Mouse (Mus musculus): ENCODE results near the gene Coq7.

Gene Coq7

GRCm38 (mm10) chr7:118483996-118484395 is 49.2 kb downstream of the Coq7 start:
- no peak for TF ChIP-seq GATA4 (IDR thresholded peaks at IDR 0.05; ENCODE audit: insufficient replicate concordance, low read length)

DNA sequence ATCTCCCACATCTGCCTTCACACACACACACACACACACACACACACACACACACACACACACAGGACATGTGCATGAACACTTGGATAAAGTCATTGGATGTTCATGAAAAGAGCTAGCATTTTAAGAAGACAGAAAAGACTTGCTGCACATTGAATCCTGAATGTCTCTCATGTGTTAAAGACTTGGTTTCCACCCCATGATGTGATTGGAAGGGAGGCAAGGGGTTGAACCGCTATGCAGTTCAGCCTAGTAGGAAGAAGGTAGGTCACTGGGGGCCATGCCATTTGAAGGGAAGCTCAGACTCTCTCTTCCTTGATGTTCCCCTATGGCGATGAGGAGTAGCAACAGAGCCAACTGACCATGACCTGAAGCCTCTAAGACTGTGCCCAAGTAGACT is 51.2 kb downstream of the Coq7 start:
- TF ChIP-seq GATA4 (IDR thresholded peaks at IDR 0.05; ENCODE audit: insufficient replicate concordance, low read length) = no peak

GRCm38 (mm10) chr7:118481047-118481810 is 51.9 kb downstream of the Coq7 start:
- no peak for TF ChIP-seq GATA4 (IDR thresholded peaks at IDR 0.05; ENCODE audit: insufficient replicate concordance, low read length)

GRCm38 (mm10) chr7:118480160-118480709 is 52.9 kb downstream of the Coq7 start:
- TF ChIP-seq GATA4 (IDR thresholded peaks at IDR 0.05; ENCODE audit: insufficient replicate concordance, low read length) = no peak

GRCm38 (mm10) chr7:118478835-118479312 is 54.3 kb downstream of the Coq7 start:
- TF ChIP-seq GATA4 (IDR thresholded peaks at IDR 0.05; ENCODE audit: insufficient replicate concordance, low read length) = no peak

GRCm38 (mm10) chr7:118476428-118476827 is 56.7 kb downstream of the Coq7 start:
- TF ChIP-seq GATA4 (IDR thresholded peaks at IDR 0.05; ENCODE audit: insufficient replicate concordance, low read length) = no peak

- TF ChIP-seq GATA4 (IDR thresholded peaks at IDR 0.05; ENCODE audit: insufficient replicate concordance, low read length) = no peak
These were observed 58.0 kb downstream of the Coq7 start for GRCm38 (mm10) chr7:118475008-118475705.

GRCm38 (mm10) chr7:118472886-118473285 is 60.3 kb downstream of the Coq7 start:
- no peak for TF ChIP-seq GATA4 (IDR thresholded peaks at IDR 0.05; ENCODE audit: insufficient replicate concordance, low read length)

DNA sequence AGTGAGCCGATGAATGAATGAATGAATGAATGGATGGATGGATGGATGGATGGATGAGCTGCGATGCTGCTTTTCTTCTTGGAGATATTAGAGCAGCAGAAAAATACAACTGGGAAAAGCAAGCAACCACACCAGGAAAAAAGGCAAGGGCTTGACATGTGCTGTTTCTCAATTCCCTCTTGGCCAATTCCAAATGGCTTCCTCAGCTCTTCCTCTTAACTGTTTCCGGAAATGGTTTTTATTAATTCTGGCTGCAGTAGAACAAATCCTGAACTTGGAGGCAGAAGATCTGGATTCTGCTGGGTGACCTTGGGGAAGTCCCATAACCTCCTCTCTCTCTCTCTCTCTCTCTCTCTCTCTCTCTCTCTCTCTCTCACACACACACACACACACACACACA is 65.1 kb downstream of the Coq7 start:
- no peak for TF ChIP-seq GATA4 (IDR thresholded peaks at IDR 0.05; ENCODE audit: insufficient replicate concordance, low read length)

DNA sequence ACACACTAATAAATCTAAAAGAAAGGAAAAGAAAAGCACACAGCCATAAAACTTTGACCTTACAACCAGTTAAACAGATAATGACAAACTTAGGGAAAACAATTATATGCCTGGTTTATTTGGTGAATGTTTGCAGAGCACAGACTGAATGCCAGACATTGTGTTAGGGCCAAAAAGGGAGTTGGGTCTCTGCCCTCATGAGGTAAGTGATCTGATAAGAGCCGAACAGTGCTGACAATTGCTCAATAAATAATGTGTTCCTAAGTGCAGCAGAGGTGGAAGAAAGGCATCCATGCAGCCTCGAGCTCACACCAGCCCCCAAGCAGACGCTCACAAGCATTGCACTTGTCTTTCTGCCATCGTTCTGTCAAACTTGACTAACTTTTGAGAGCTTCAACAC is 68.7 kb downstream of the Coq7 start:
- peak; percentile 97 for TF ChIP-seq GATA4 (IDR thresholded peaks at IDR 0.05; ENCODE audit: insufficient replicate concordance, low read length)

DNA sequence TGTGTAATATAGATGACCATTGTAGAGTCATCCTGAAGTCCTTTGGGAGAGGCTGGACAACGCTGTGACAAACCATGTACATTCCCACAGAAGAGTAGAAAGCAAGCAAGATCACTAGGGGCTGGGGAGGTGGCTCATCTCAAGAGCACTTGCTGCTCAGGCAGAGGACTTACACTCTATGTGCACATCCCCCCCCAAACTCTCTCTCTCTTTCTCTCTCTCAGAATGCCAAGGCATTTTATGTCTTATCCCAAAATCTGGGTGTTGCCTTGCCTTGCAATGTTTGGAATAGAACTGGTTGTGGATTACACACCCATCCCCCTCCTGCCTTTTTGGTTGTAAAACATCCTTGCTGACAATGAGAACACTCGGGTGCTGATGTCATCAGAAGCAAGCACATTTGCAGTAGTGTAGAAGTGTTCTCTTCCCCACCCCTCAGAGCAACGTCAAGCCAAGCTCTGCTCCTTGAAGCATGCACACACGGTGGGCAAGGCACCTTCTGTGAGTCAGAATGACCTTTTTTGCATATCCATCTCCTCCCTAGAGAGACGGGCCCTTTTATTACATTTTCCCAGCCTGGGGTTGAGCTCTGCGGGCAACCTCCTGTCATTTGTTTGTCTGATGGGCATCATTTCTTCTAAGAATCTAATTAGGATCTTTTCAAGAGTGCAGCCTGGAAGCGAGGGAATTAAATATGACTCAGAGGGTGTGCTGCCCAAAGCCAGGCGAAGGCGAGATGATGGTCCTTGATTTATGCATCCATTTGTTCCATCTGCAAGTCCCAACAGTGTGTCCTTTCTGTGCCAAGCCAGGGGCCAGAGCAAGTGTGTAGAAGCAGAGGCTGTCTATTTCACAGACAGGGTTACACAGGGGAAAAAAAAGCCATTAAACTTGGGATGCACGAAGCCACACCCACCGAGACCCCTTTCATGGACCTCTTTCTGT is 70.1 kb downstream of the Coq7 start:
- no peak for TF ChIP-seq GATA4 (IDR thresholded peaks at IDR 0.05; ENCODE audit: insufficient replicate concordance, low read length)

GRCm38 (mm10) chr7:118461400-118462136 is 71.6 kb downstream of the Coq7 start:
- TF ChIP-seq GATA4 (IDR thresholded peaks at IDR 0.05; ENCODE audit: insufficient replicate concordance, low read length) = no peak
